Mouse (Mus musculus): Measurements from ENCODE around the gene Slc17a9.

Slc17a9 gene

DNA sequence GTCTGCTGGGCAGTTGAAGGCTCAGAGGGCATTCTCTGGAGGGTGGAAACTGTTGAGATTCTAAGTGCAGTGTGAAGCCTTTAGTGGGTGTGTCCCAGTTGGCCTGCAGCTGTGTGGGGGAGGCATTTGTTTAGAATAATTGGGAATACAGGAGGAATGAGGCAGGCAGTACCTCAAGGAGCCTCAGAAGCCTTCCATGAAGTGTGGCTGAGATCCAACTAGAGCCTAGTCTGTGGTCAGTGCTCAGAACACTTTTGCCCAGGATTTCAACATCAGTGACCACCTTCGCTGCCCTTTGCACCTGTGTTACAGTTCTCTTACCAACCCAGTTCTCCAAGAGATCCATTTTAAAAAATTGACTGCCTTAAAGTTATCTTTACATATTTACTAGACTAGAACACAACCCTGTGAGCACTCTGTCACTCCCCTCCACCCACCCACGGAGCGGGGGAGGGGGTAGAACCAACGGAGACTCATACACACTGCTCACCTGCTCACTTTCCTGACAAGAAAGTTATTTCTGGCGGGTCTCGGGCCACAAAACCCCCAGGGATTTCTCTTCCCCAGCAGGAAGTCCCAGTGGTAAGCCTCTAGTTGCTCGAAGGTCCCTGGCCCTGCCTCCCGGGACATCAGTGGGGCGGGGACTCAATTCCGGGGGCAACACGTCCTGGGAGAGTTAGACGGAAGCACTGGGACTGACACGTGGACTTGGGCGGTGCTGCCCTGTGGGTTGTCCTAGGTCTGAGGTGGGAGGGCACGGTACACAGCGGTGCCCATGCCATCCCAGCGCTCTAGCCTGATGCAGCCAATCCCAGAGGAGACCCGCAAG lies at the start of gene Slc17a9:
Gene Slc17a9, plus strand, starts transcription at position 679 of the 829 bp plus-strand sequence.
- DNase-seq (ENCODE audit: low spot score in 2 of 2) = no peak

DNA sequence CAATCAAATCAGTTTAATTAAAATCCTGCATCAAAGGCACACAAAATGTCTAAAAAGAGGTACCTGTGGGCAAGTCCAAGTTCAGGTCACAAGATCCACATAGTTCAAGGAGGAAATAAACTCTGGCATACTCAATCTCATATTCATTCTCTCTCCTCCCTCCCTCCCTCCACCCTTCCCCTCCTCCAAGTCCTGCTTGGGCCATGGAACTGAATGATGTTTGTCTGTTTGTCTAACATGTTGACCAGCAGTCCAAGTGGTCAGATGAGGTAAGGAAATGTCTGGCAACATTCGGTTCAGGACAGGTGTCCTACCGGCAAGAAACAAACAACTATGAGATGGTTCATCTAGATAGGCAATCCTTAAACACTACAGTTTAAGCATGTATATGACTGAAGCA lies 48.4 kb upstream of the Slc17a9 start:
- no peak for DNase-seq (ENCODE audit: low spot score in 2 of 2)

DNA sequence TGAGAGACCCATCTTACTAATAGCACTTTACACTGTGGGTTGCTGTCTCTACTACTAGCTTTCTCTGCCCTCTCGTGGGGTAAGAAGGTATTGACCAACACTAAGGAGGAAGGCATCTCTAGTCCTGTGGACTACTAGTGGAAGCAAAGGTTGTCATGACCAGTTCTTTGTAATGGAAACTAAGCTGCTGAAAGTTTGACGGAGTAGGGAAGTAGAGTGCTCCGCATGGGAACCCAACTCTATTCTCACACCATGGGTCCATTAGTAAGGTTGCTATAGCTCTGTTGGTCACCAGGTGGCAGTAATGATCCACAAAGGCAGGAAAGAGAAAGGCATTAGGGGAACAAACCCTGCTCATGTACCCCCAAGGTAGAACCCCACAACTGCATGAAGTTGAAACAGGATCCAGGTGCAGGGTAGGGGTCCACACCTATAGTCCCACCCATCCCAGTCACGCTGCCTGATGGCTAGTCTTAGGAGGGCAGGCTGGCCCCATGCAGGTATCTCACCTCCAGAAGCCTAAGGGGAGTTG lies 46.4 kb upstream of the Slc17a9 start:
- DNase-seq (ENCODE audit: low spot score in 2 of 2) = peak; percentile 52 to 61

DNA sequence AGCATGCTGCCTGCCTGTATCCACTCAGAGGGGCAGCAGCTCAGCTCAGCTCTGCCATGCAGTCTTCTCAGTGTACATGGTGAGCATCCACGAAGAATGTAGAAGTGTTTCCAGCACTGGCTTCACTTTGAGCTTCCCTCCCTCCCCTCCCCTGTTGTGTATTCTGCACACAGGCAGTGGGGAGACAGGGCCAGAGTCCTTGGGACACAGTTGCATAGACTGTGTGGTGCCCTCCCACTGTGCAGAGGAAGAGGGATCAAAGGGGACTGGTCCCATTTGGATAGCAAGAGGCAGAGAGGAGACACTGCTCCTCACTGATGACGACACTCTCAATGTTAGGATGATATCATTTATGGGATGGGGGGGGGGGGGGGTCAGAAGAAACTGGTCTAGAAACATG lies 43.8 kb upstream of the Slc17a9 start:
- no peak for DNase-seq (ENCODE audit: low spot score in 2 of 2)

DNA sequence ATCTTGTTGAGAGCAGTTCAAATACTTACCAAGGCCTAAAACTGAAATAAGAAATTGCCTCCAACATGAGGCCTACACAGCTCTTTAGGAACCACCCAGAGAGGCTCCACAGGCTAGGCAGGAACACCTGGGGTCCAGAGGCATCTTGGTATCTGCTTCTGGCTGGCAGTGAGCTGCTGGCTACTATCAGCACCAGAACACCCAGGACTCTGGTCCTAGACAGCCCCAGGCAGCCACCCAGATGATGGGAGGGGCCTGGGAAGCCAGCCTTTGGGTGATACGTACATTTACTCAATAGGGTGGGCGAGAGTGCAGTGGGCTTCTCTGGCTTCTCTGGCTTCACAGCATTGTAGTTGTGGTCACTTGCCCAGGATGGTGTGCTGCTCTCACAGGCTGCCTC lies 41.5 kb upstream of the Slc17a9 start:
- DNase-seq (ENCODE audit: low spot score in 2 of 2) = no peak

DNA sequence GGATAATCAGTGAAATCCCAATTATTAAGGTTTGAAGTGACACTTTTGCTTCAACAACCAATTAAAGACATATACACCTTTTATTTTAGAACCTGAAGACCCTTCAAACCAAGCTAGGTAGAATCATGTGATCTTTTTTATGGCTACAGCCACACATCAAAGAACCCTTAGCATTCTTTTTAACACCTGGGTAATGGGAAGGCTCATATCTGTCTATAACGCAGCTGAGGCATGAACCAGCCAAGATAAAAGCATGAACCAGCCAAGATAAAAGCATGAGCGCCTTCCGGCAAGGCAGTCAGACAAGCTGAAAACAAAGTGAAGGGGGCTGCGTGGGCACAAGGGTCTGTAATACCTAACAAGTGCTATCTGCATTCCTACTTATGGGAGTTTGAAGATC lies 41.0 kb upstream of the Slc17a9 start:
- no peak for DNase-seq (ENCODE audit: low spot score in 2 of 2)

DNA sequence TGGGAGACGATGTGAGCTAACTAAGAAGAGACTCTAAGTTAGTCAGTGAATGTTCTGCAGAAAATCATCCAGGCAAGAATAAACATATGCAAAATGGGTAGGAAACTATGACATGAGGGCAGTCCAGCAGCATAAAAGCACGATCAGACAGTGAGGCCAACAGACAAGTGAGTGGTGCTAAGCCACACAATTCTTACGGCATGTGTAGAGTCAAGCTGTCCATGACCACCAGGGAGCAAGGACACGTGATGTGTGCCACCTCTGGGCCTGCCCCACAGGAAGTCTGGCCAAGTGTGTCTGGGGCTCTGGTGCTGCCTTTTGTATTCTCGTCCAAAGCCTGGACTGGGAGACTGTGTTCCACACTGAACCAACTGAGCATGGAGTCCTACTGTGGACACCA lies 35.2 kb upstream of the Slc17a9 start:
- DNase-seq (ENCODE audit: low spot score in 2 of 2) = no peak

DNA sequence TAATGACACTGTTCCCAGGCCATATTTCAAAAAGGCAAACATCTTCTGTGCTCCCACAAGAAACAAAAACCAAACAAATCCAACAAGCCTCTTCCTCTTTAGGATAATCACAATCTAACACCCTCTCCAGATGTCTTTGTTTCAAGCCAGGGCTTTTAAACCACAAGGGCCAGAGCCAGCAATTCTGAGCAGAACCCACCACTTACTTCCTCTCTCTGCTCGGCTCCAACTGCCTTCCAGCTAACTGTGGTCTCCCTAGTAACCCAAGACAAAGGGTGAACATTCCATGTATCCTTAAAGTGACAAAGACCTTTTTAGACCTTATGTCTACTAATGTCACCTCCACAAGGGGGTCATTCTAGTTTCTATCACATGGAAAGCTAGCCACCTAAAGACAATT lies 32.4 kb upstream of the Slc17a9 start:
- DNase-seq (ENCODE audit: low spot score in 2 of 2) = no peak

DNA sequence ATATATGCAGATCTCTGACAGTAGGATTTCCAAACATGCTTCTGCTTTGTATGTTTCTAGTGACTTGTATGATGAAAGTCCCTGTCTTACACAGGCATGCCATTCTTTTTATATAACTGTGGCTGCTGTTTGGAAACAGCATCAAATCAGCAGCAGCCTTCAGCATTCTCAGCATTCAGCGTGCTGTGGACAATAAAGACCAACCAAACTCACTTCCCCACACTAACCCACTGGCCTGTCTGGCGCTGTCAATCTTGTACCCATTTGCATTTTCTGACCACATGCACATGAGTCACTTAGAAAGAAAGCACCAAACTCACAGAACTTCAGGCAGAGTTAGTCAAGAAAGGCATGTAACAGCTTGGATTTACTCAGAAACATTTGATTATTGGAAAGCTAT lies 29.9 kb upstream of the Slc17a9 start:
- no peak for DNase-seq (ENCODE audit: low spot score in 2 of 2)

DNA sequence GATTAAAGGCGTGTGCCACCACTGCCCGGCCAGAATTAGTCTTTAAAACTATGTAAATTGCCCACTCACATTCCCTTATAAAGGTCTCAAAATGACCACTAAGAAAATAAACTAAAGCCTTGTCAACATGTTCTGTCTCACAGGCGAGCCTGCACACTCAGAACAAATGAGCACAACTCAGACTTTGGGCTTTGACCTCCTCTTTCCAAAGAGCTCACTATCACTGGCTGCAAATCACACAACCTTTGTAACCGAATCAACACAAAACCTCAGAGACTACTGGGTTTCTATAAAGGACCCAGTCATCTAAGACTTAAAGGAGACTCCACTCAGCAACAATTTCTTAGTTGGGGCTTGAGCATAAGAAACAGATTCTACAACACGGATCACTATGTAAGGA lies 24.6 kb upstream of the Slc17a9 start:
- DNase-seq (ENCODE audit: low spot score in 2 of 2) = no peak

DNA sequence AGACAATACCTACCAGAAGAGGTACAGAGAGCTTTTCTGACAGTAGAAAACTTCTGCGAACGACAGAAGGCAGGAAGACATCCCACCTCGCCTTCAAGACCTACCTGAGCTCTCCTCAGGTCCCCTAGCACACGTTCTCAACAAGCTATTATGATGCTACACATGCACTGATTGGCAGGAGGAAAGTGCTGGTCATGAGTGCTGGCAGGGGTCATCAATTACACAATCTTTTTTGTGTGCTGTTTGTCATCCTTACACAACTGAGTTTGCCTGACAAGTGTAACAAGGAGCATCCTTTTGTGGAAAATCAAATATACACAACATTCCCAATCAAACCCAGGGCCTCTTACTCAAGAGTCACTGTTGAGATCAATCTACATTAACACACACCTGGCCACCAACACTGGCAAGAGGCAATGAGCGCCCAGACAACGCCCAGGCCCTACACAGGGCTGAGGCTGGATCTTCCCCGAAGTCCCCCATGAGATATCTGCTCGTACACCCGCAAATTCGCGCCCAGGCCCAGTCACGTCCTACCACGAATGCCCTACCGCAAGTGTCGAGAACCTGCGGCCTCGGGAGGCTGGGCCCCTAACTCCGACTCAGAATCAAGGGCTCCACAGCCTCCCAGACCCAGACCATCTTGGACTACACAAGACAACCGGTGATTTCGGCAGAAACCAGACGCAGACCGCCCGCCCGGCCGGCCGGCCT lies 23.9 kb upstream of the Slc17a9 start:
- no peak for DNase-seq (ENCODE audit: low spot score in 2 of 2)

DNA sequence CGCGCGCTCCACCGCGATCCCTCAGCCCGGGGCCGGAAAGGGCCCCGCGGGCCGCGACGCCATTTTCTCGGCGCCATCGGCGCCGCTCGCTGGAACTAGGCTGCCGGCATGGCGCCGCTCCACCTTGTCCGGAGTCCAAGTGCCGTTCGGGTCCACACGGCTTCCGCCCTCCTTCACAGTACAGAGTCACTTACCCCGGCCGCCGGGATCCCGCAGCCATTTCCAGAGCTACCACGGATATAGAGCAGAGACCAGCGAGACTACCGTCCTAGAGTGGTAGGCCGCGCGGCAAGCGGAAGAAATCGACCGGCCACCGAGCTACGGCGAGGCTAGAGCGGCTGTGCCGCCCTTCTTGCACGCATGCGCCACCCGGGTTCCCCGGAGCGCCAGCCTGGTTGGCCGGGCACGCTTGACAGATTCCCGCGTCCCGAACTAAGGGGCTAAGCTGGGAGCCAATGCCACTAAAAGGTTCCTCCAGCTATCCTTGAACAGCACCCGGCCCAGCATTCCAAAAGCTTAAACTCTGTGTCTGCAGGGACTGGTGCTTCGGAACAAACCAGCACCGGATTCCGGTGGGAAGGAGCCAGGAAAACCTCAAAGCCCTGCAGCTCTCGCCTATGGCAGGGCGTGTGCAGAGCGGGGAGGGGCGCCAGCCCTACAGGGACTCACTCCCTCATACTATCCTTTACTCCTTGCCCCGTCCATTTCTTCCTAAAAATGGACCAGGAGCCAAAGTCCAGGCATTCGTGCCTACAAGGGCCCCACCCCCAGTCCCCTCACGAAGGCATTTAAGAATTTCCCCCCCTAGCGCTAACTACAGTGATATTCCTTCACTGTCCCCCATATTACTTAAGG lies 23.1 kb upstream of the Slc17a9 start:
- DNase-seq (ENCODE audit: low spot score in 2 of 2) = peak; percentile 81 to 84

DNA sequence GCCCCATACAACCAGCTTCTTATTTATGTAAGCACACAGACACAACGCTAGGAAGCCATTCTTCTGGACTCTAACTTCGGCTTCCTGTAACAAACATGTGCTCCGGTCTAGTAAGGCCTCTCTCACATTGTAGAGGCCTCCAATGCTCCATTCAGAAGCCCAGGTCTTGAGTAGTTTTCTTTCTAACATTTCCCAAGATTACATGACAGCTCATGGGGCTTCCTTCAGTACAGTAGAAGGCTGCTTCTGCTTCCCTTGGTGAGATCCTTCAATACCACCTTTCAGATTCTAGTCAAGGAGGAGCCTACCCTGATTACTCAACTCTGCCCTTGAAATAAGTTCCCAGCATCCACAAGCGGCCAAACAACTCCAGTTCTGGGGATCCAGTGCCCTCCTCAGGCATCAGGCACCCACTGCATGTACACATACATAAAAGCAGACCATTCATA lies 22.3 kb upstream of the Slc17a9 start:
- no peak for DNase-seq (ENCODE audit: low spot score in 2 of 2)

DNA sequence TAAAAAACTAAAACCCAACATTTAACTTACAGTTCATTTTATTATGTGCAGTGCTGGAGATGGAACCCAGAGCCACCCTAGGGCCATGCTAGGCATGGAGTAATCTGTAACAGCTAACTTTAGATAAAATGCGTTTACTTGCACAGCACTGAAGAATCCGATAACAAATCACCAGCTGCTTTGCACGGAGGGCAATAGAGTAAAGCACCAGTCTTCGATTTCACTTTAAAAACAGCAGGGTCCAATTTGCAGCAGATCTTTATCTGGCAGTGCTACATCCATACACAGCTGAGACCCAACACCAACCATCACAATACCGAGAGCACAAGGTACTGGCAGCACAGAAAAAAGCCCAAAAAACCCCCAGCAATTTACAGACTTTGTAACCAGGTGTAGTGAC lies 21.9 kb upstream of the Slc17a9 start:
- DNase-seq (ENCODE audit: low spot score in 2 of 2) = no peak

DNA sequence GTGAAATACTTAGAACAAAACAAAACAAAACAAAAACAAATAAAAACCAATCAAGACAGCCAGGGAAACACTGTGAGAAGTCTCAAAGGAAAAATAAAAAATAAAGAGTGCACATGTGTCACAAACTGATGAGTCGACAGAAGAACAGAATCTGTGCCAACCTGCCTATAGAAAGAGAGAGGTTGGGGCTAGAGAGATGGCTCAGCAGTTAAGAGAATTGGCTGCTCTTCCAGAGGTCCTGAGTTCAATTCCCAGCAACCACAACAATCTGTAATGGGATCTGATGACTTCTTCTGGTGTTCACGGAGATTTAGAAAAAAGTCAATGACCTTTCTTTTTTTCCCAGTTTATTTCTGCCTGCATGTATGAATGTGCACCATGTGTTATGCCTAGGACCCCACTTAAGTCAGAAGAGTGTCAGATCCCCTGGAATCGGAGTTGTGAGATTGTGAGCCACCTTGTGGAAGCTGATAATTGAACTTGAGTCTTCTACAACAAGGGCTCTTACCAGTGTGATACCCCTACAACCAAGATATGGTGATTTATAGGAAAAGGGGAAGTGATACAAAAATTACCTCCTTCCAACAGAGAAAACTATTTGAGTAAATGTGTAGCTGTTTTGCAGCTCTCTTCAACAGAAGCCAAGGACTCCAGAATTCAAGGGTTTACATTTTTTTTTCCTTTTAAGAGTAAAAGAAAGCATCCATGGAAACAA lies 21.3 kb upstream of the Slc17a9 start:
- DNase-seq (ENCODE audit: low spot score in 2 of 2) = no peak

DNA sequence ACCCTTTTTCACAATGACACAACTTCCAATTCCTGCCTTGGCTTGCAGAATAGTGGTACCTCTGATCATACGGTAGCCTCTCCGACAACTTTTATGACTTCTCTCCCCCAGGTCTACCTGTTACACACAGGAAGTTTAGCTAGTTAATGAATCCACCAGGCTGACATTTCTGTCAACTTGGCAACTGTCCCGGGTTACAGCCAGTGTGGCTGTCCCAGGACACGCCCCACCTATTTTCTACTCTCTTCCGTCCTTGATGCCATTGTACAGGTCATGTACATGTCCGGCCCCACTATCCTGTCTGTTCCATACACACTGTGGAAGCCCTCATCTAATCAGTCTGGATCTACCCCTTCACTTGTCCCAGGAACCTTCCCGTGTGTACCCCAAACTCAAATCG lies 20.5 kb upstream of the Slc17a9 start:
- no peak for DNase-seq (ENCODE audit: low spot score in 2 of 2)

DNA sequence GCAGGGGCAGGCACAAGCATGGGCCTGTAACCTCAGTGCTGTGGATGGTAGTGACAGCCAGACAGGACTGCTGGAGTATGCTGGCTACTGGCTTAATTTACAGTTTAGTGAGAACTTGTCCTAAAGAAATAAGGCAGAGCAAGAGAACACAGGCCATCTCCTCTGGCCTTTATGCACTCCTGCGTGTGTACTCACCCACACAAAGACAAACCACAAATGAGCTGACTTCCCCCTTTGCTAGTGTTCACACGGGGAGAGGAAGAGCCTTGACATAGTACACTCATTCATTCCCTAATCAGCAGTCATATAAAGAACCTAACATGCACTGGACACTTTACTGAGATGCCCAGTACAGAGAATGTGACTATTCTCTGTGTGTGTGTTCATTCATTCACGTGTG lies 20.0 kb upstream of the Slc17a9 start:
- no peak for DNase-seq (ENCODE audit: low spot score in 2 of 2)

DNA sequence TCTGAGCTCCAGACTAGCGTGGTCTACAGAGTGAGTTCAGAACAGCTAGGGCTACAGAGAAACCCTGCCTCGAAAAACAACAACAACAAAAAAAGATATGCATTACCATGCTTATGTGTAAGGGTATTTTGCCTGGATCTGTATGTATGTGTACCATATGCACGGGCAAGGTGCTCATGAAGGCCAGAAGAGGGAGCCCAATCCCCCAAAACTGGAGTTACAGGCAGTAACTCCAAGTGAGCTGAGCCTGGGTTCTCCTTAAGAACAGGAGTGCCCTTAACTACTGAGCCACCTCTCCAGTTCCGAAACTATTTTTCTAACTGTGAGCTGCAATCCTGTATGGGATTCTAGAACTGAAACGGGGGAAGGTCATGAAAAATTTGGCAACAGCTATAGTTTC lies 19.1 kb upstream of the Slc17a9 start:
- no peak for DNase-seq (ENCODE audit: low spot score in 2 of 2)

DNA sequence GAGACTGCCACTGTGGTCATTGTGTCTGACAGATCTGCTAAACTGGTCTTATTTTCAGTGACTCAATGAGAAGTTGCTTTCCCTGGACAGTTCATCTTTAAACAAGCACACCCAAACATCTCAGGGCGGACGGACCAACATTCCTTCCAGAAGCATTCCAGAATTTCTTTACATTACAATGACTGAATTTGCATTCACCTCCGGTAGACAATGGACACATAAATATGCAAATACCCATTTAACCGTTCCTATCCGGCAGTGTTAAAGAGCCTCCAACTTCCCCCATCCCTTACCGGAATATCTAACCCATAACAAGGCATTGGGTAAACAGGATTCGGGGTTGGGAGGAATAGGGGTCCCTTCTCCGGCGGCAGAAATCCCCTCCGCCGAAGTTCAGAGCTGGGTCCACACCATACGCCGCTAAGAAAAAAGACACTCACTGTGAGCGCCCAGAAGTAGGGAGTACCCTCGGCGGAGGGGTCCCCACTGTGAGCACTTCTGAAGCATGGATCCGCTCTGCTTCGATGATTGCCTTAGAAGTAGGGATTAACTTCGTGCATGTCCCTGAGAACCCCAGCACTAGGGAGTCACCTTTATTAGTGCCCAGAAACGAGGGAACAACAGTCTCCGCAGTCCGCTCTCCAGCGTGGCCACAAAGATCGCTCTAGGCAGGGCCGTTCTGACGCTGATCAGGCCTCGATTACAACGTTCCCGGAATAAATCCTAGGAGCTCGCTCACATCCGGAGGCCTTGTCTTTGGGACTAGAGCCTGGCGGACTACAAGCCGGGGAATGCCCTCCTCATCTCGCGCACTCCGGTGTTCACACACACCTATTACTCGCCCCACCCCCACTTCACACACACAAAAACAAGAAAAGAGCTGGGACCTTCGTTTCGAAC lies 15.8 kb upstream of the Slc17a9 start:
- DNase-seq (ENCODE audit: low spot score in 2 of 2) = no peak

DNA sequence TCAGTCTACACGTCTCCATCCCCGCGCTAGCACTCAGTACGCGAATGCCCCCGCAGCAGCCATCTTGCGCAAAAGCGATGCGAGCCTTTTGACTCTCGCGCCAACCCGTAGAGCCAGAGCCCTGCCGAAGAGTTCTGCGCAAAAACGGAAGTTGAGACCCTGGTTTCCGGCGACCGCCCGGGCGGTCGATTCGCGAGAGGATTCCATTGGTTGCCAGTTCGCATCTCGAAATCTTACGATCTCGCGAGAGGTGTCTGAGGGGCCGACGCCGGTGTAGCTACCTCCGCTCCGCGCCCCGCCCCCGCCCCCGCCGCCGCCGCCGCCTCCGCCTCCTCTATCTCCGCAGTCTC lies 15.2 kb upstream of the Slc17a9 start, which contains the start of the genes Dido1 and Gid8:
Gene Dido1, minus strand, starts transcription at position 77 of the 350 bp plus-strand sequence.
Gene Gid8, plus strand, starts transcription at position 195 of the 350 bp plus-strand sequence.
- DNase-seq (ENCODE audit: low spot score in 2 of 2) = peak; percentile 90 to 96
